Mouse (Mus musculus): Measurements from ENCODE around the gene Ago4. TPM values are rescaled to one million over a fixed set of nuclear protein-coding genes. Genes with fewer than 3 reads are reported as not detected.

The Ago4 gene
- polyA plus RNA-seq, 1 experiment: not detected

DNA sequence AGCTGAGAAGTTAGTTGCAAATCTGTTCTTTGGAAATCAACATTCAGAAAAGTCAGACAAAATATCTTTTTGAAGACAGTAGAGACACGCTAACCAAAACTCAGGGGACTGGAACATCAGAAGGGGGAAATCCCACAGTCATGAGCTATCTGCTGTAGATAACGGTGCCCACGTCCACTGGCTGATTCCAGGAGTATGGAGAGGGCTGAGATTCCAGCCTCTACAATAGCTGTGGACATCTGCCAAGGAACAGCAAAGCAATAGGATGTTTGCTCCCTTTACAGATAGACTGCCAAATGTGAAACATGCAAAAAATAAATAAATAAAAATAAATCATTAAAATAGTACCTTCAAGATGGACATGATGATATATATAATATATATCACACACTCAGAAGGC, 88.7 kb downstream of the Ago4 start:
- H3K27ac ChIP-seq (ENCODE audit: insufficient read depth, low read depth, low read length): no peak overlapping the region
- TF ChIP-seq CTCF (IDR thresholded peaks at IDR 0.05; ENCODE audit: insufficient read depth, low read depth, low read length) (no peak), POLR2A (IDR thresholded peaks at IDR 0.05; ENCODE audit: insufficient read depth, low read depth, low read length) (no peak)
- no peaks in the 10 kb centered on the region for H3K4me1 ChIP-seq (ENCODE audit: control insufficient read depth, insufficient read depth, low read length)
- 84% methylated on average over 3 of the region's 3 CpGs for WGBS
- H3K4me3 ChIP-seq (ENCODE audit: insufficient read depth, low read depth, low read length): no peak overlapping the region

Other genes starting within 250 kb of the Ago4 start
- gene Col8a2, start 246.7 kb downstream of the Ago4 start, polyA plus RNA-seq (2012; ENCODE audit: insufficient read depth, insufficient read length, low replicate concordance, missing spikeins): not detected in 2 replicates
- gene Adprhl2, start 211.8 kb downstream of the Ago4 start, polyA plus RNA-seq (2012; ENCODE audit: insufficient read depth, insufficient read length, low replicate concordance, missing spikeins): not detected in 2 replicates
- not detected in 2 replicates for gene Tekt2, start 207.8 kb downstream of the Ago4 start, polyA plus RNA-seq (2012; ENCODE audit: insufficient read depth, insufficient read length, low replicate concordance, missing spikeins)
- gene Ago3, start 103.9 kb downstream of the Ago4 start, polyA plus RNA-seq (2012; ENCODE audit: insufficient read depth, insufficient read length, low replicate concordance, missing spikeins): 39.0 TPM in 1 of 2 replicates, not detected in the other
- gene Ago1, start 64.9 kb downstream of the Ago4 start, polyA plus RNA-seq (2012; ENCODE audit: insufficient read depth, insufficient read length, low replicate concordance, missing spikeins): 173 TPM in 1 of 2 replicates, not detected in the other
- not detected in 2 replicates for gene Clspn, start 23.5 kb upstream of the Ago4 start, polyA plus RNA-seq (2012; ENCODE audit: insufficient read depth, insufficient read length, low replicate concordance, missing spikeins)
- gene 5730409E04Rik, start 76.3 kb upstream of the Ago4 start, polyA plus RNA-seq (2012; ENCODE audit: insufficient read depth, insufficient read length, low replicate concordance, missing spikeins): not detected in 2 replicates
- gene Psmb2, start 144.2 kb upstream of the Ago4 start, polyA plus RNA-seq (2012; ENCODE audit: insufficient read depth, insufficient read length, low replicate concordance, missing spikeins): not detected in 2 replicates
- not detected in 2 replicates for gene Tfap2e, start 202.8 kb upstream of the Ago4 start, polyA plus RNA-seq (2012; ENCODE audit: insufficient read depth, insufficient read length, low replicate concordance, missing spikeins)
- 194 and 284 TPM in 2 replicates for gene Ncdn, start 220.0 kb upstream of the Ago4 start, polyA plus RNA-seq (2012; ENCODE audit: insufficient read depth, insufficient read length, low replicate concordance, missing spikeins)
- gene AU040320, start 220.1 kb upstream of the Ago4 start, polyA plus RNA-seq (2012; ENCODE audit: insufficient read depth, insufficient read length, low replicate concordance, missing spikeins): not detected in 2 replicates

Data from olfactory bulb, adult 2 months (tissue).